Mouse (Mus musculus): ENCODE data around the gene Phf6. TPM values are rescaled to one million over a fixed set of nuclear protein-coding genes. Genes with fewer than 3 reads are reported as not detected.

Gene Phf6
- polyA plus RNA-seq, 1 experiment, result 0.16 TPM

- Histone ChIP-seq H3K4me1 (ENCODE audit: control insufficient read depth, insufficient read depth, insufficient read length, low read length) (peaks cover 2% of the 10 kb centered on the region; the same call in 1 of the 2 replicates), H3K36me3 (ENCODE audit: control insufficient read depth, insufficient read depth, low read length) (peaks cover 6% of the 10 kb centered on the region; the same call in 1 of the 2 replicates), H3K27me3 (ENCODE audit: control insufficient read depth, insufficient read depth, low read length) (no peaks in the 10 kb centered on the region), H3K27ac (ENCODE audit: insufficient read depth, low read depth, low read length) (no peak overlapping the region), H3K4me3 (ENCODE audit: low read depth, low read length) (no peak overlapping the region)
- 72% methylated on average over 2 of the region's 2 CpGs for WGBS
- no peak for TF ChIP-seq CTCF (IDR thresholded peaks at IDR 0.05; ENCODE audit: extremely low read depth, insufficient read length, insufficient replicate concordance, low read depth, low read length)
- TF ChIP-seq POLR2A (IDR thresholded peaks at IDR 0.05; ENCODE audit: low read depth, low read length), result no peak
Observed at GRCm38 (mm10) chrX:52949713-52950112, 37.6 kb downstream of the Phf6 start.

DNA sequence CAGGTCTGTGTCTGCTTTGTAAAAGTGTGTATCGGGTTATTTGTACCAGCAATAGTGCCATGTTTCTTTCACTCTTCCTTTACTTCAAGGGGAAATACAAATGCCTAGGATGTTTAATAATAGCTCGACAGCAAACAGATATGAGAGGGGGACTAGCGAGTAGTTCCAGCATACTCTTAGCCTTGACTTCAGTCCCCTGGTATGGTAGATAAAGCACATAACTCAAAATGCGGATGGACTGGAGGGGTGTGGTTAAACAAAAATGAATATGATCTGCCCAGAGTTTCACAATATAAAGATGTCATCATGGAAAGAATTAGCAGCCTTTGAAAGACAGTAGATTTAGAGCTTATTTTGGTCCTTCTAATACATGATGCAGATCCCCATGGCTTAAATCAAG is 44.9 kb downstream of the Phf6 start:
- Histone ChIP-seq H3K36me3 (ENCODE audit: control insufficient read depth, insufficient read depth, low read length) (0 out of 2 replicates have a peak, but pooled peaks cover 2% of the 10 kb centered on the region), H3K4me1 (ENCODE audit: control insufficient read depth, insufficient read depth, insufficient read length, low read length) (no peaks in the 10 kb centered on the region), H3K27ac (ENCODE audit: insufficient read depth, low read depth, low read length) (no peak overlapping the region), H3K4me3 (ENCODE audit: low read depth, low read length) (no peak overlapping the region), H3K27me3 (ENCODE audit: control insufficient read depth, insufficient read depth, low read length) (no peaks in the 10 kb centered on the region)
- no peak for TF ChIP-seq CTCF (IDR thresholded peaks at IDR 0.05; ENCODE audit: extremely low read depth, insufficient read length, insufficient replicate concordance, low read depth, low read length)
- WGBS, result 88% methylated on average over 4 of the region's 4 CpGs

DNA sequence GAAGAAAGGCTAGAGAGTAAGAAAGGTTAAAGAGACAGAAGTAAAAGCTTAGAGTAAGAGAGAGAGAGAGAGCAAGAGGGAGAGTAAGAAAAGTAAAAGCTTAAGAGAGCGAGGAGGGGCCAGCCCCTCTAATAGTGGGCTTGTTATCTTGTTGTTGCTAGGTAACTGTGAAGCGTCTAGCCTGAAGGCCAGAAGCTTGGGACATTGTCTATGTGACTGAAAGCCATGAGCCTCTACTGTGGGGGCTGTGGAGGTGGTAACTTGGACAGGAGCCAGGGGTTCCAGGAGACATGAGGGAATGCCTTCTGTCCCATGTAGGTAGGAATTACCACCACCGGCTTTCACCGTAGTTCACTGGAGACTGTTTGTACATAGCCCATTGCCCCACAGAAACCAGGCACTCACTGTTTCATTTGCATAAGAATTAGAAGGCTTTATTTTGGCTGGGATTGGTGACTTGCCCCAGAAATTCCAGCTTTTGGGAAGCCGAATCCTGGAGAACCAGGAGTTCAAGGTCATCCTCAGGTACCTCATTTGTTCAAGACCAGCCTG is 49.6 kb downstream of the Phf6 start:
- H3K4me3 ChIP-seq (ENCODE audit: low read depth, low read length), result no peak overlapping the region
- TF ChIP-seq POLR2A (IDR thresholded peaks at IDR 0.05; ENCODE audit: low read depth, low read length), result no peak
- TF ChIP-seq CTCF (IDR thresholded peaks at IDR 0.05; ENCODE audit: extremely low read depth, insufficient read length, insufficient replicate concordance, low read depth, low read length), result no peak
- WGBS, result 79% methylated on average over 5 of the region's 5 CpGs

DNA sequence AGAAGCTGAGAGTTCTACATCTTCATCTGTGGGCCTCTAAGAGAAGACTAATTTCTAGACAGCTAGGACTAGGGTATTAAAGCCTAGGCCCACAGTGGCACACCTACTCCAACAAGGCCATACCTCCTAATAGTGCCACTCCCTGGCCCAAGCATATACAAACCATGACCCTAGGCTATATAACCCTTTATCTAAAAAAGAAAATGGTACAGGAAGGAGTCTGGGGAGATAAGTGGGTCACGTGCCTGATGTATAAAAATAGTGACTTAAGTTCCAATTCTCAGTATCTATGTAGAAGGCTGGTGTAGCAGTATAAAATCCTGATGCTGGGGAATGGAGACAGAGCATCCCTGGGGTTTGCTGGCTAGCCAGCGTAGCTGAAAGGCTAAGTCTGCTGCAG is 53.1 kb downstream of the Phf6 start:
- no peaks in the 10 kb centered on the region for H3K27me3 ChIP-seq (ENCODE audit: control insufficient read depth, insufficient read depth, low read length)
- no peaks in the 10 kb centered on the region for H3K4me1 ChIP-seq (ENCODE audit: control insufficient read depth, insufficient read depth, insufficient read length, low read length)
- TF ChIP-seq POLR2A (IDR thresholded peaks at IDR 0.05; ENCODE audit: low read depth, low read length) (no peak), CTCF (IDR thresholded peaks at IDR 0.05; ENCODE audit: extremely low read depth, insufficient read length, insufficient replicate concordance, low read depth, low read length) (no peak)
- WGBS, result 54% methylated on average over 2 of the region's 2 CpGs
- no peaks in the 10 kb centered on the region for H3K36me3 ChIP-seq (ENCODE audit: control insufficient read depth, insufficient read depth, low read length)
- H3K4me3 ChIP-seq (ENCODE audit: low read depth, low read length), result no peak overlapping the region
- H3K27ac ChIP-seq (ENCODE audit: insufficient read depth, low read depth, low read length), result no peak overlapping the region

More for the DNA sequence above, 49.6 kb downstream of the Phf6 start:
- H3K27me3 ChIP-seq (ENCODE audit: control insufficient read depth, insufficient read depth, low read length), result no peaks in the 10 kb centered on the region
- H3K27ac ChIP-seq (ENCODE audit: insufficient read depth, low read depth, low read length), result no peak overlapping the region
- H3K4me1 ChIP-seq (ENCODE audit: control insufficient read depth, insufficient read depth, insufficient read length, low read length), result no peaks in the 10 kb centered on the region
- no peaks in the 10 kb centered on the region for H3K36me3 ChIP-seq (ENCODE audit: control insufficient read depth, insufficient read depth, low read length)

DNA sequence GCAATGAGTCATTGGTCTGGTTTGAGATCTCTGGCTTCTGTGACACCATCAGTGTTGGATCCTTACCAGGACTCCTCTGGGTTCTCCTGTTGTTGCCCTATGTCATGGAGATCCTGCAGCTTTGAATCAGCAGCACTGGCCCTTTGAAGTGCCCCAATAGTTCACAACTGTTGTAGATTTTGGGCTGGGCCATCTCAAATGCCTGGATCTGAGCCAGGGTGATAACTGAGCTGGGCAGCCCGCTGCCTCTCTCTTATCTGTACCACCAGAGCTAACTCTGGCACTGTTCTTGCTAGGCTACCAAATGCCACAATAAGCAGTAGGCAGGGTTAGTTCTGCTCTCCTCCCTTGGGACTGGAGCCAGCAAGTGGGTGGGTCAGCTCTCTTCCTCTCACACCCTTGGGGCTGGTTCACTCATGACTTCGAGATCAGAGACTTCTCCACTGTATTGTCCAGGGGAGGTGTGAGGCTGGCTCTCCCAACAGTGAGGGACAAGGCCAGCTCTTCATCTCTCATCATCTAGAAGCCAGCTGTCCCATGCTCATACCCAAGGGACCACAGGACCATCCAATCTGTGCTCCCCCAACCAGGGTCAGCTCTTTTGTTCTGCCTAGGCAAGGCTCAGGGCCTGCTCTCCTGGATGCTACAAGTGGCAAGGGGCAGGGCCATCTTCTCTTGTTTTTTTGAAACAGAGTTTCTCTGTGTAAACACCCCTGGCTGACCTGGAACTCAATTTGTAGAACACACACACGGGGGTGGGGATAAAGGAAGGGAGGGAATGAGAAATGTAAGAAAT is 59.3 kb downstream of the Phf6 start:
- no peaks in the 10 kb centered on the region for H3K36me3 ChIP-seq (ENCODE audit: control insufficient read depth, insufficient read depth, low read length)
- WGBS, result 24% methylated on average over 3 of the region's 3 CpGs
- H3K4me1 ChIP-seq (ENCODE audit: control insufficient read depth, insufficient read depth, insufficient read length, low read length), result peaks cover 6% of the 10 kb centered on the region
- no peak overlapping the region for H3K4me3 ChIP-seq (ENCODE audit: low read depth, low read length)
- TF ChIP-seq POLR2A (IDR thresholded peaks at IDR 0.05; ENCODE audit: low read depth, low read length) (no peak), CTCF (IDR thresholded peaks at IDR 0.05; ENCODE audit: extremely low read depth, insufficient read length, insufficient replicate concordance, low read depth, low read length) (no peak)
- no peak overlapping the region for H3K27ac ChIP-seq (ENCODE audit: insufficient read depth, low read depth, low read length)
- H3K27me3 ChIP-seq (ENCODE audit: control insufficient read depth, insufficient read depth, low read length), result no peaks in the 10 kb centered on the region

GRCm38 (mm10) chrX:52972129-52972528 is 60.1 kb downstream of the Phf6 start:
- Histone ChIP-seq H3K27me3 (ENCODE audit: control insufficient read depth, insufficient read depth, low read length) (no peaks in the 10 kb centered on the region), H3K4me1 (ENCODE audit: control insufficient read depth, insufficient read depth, insufficient read length, low read length) (peaks cover 6% of the 10 kb centered on the region), H3K27ac (ENCODE audit: insufficient read depth, low read depth, low read length) (no peak overlapping the region), H3K36me3 (ENCODE audit: control insufficient read depth, insufficient read depth, low read length) (no peaks in the 10 kb centered on the region), H3K4me3 (ENCODE audit: low read depth, low read length) (no peak overlapping the region)
- 71% methylated on average over 1 of the region's 1 CpGs for WGBS
- TF ChIP-seq CTCF (IDR thresholded peaks at IDR 0.05; ENCODE audit: extremely low read depth, insufficient read length, insufficient replicate concordance, low read depth, low read length), result no peak
- no peak for TF ChIP-seq POLR2A (IDR thresholded peaks at IDR 0.05; ENCODE audit: low read depth, low read length)

DNA sequence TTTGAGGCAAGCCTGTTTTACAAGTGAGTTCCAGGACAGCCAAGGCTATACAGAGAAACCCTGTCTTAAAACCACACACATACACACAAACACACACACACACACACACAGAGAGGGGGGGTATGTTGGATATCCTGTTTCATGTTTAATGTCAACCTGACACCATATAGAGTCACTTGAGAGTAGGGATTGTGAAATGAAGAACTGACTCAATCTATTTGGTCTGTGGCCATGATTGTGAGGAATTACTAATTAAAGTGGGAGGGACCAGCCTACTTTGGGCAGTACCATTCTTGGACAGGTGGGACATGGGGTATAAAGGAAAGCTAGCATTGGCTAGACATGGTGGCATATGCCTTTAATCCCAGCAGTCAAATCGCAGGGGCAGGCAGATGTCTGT is 60.6 kb downstream of the Phf6 start:
- Histone ChIP-seq H3K27ac (ENCODE audit: insufficient read depth, low read depth, low read length) (no peak overlapping the region), H3K27me3 (ENCODE audit: control insufficient read depth, insufficient read depth, low read length) (no peaks in the 10 kb centered on the region), H3K4me3 (ENCODE audit: low read depth, low read length) (no peak overlapping the region), H3K4me1 (ENCODE audit: control insufficient read depth, insufficient read depth, insufficient read length, low read length) (peaks cover 6% of the 10 kb centered on the region), H3K36me3 (ENCODE audit: control insufficient read depth, insufficient read depth, low read length) (no peaks in the 10 kb centered on the region)
- TF ChIP-seq CTCF (IDR thresholded peaks at IDR 0.05; ENCODE audit: extremely low read depth, insufficient read length, insufficient replicate concordance, low read depth, low read length) (no peak), POLR2A (IDR thresholded peaks at IDR 0.05; ENCODE audit: low read depth, low read length) (no peak)
- 95% methylated on average over 1 of the region's 1 CpGs for WGBS
